Mouse (Mus musculus): ENCODE data around the gene Lrrc74a. TPM values are rescaled to one million over a fixed set of nuclear protein-coding genes. Genes with fewer than 3 reads are reported as not detected.

The Lrrc74a gene
- polyA plus RNA-seq, 1 experiment: 76.4 TPM

DNA sequence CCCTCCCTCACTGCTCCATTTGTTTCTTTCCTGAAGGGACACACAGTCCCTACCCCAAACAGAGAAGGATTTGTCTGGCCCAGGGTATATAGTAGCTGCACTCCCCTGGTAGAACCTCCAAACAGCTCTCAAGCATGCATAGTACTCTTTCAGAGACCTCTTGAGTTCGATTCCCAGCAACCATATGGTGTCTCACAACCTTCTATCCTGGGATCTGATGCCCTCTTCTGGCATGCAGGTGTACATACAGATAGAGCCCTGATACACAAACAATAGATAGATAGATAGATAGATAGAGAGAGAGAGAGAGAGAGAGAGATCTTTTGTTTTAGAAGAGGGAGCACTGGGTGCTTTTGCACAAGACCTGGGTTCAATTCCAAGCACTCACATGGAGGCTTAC, 75.9 kb downstream of the Lrrc74a start:
- H3K4me3 ChIP-seq (ENCODE audit: control insufficient read depth, low read depth, low read length): no peak overlapping the region
- TF ChIP-seq CTCF (IDR thresholded peaks at IDR 0.05; ENCODE audit: control insufficient read depth, insufficient read depth, insufficient replicate concordance, low read depth, low read length) (no peak), POLR2A (IDR thresholded peaks at IDR 0.05; ENCODE audit: control insufficient read depth, low read depth, low read length) (no peak)
- H3K27ac ChIP-seq (ENCODE audit: control insufficient read depth, insufficient read depth, low read depth, low read length): no peak overlapping the region
- no peaks in the 10 kb centered on the region for H3K36me3 ChIP-seq (ENCODE audit: control insufficient read depth, insufficient read depth, low read length)
- peaks cover 15% of the 10 kb centered on the region for H3K4me1 ChIP-seq (ENCODE audit: control insufficient read depth, insufficient read depth, low read length)
- no peaks in the 10 kb centered on the region for H3K27me3 ChIP-seq (ENCODE audit: control insufficient read depth, insufficient read depth, low read length)

GRCm38 (mm10) chr12:86810725-86811444, 76.7 kb downstream of the Lrrc74a start:
- Histone ChIP-seq H3K27me3 (ENCODE audit: control insufficient read depth, insufficient read depth, low read length) (no peaks in the 10 kb centered on the region), H3K27ac (ENCODE audit: control insufficient read depth, insufficient read depth, low read depth, low read length) (no peak overlapping the region), H3K36me3 (ENCODE audit: control insufficient read depth, insufficient read depth, low read length) (no peaks in the 10 kb centered on the region), H3K4me1 (ENCODE audit: control insufficient read depth, insufficient read depth, low read length) (peaks cover 13% of the 10 kb centered on the region), H3K4me3 (ENCODE audit: control insufficient read depth, low read depth, low read length) (no peak overlapping the region)
- no peak for TF ChIP-seq POLR2A (IDR thresholded peaks at IDR 0.05; ENCODE audit: control insufficient read depth, low read depth, low read length)
- no peak for TF ChIP-seq CTCF (IDR thresholded peaks at IDR 0.05; ENCODE audit: control insufficient read depth, insufficient read depth, insufficient replicate concordance, low read depth, low read length)

DNA sequence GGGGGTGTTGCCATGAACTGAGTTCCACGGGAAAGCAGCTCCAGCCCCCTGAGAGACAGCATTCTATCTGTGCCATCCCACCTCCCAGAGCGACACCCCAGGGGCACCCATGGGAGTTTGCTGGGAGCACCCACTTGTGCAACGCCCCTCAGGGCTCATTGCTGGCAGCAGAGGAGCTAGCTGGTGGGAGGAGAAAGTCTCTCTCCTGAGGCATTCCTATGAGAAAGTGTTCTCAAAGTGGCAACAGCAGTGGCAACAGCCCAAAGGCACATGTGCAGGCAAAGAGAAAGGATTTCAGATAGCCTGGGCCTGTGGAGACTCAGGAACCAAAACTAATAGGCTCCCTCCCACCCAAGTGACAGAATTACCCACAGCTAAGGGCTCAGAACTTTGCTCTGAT, 78.6 kb downstream of the Lrrc74a start:
- no peak overlapping the region for H3K27ac ChIP-seq (ENCODE audit: control insufficient read depth, insufficient read depth, low read depth, low read length)
- no peak overlapping the region for H3K4me3 ChIP-seq (ENCODE audit: control insufficient read depth, low read depth, low read length)
- H3K27me3 ChIP-seq (ENCODE audit: control insufficient read depth, insufficient read depth, low read length): no peaks in the 10 kb centered on the region
- peaks cover 11% of the 10 kb centered on the region; the same call in 1 of the 2 replicates for H3K4me1 ChIP-seq (ENCODE audit: control insufficient read depth, insufficient read depth, low read length)
- TF ChIP-seq POLR2A (IDR thresholded peaks at IDR 0.05; ENCODE audit: control insufficient read depth, low read depth, low read length) (no peak), CTCF (IDR thresholded peaks at IDR 0.05; ENCODE audit: control insufficient read depth, insufficient read depth, insufficient replicate concordance, low read depth, low read length) (no peak)
- H3K36me3 ChIP-seq (ENCODE audit: control insufficient read depth, insufficient read depth, low read length): no peaks in the 10 kb centered on the region

Other genes starting within 250 kb of the Lrrc74a start
- gene Vash1, start 55.7 kb upstream of the Lrrc74a start, polyA plus RNA-seq (2012; rRNA removed): 3.9 and 4.3 TPM in 2 replicates
- gene Angel1, start 7.9 kb upstream of the Lrrc74a start, polyA plus RNA-seq (2012; rRNA removed): 188 and 191 TPM in 2 replicates
- 2.8 and 3.2 TPM in 2 replicates for gene Irf2bpl, start 150.4 kb downstream of the Lrrc74a start, polyA plus RNA-seq (2012; rRNA removed)
- 42.7 and 45.6 TPM in 2 replicates for gene Cipc, start 212.7 kb downstream of the Lrrc74a start, polyA plus RNA-seq (2012; rRNA removed)